Mouse (Mus musculus): ENCODE results near the gene Hoxb8. TPM values are rescaled to one million over a fixed set of nuclear protein-coding genes. Genes with fewer than 3 reads are reported as not detected.

The Hoxb8 gene
- polyA plus RNA-seq, 1 experiment from 2014 or later = not detected

DNA sequence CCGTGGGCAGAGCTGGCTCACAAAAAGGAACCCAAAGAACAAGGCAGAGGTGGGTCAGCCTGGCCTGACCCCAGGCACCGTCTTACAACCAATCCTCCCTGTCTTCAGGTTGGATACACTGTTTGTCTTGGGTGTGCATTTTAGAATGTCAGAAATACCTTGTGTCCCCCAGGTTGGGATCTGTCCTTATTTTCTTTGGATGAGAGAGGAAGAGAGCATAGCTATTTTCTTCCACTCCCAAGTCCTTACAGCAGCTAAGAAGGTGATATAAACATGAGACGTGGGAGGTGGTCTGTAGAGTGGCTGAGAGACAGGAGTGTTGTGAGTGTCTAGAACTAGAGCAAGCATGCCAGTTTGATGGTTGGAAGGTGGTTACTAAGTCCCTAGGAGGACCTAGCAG, 15.7 kb downstream of the Hoxb8 start:
- 4% methylated on average over 3 of the region's 3 CpGs for WGBS
- ATAC-seq (ENCODE audit: insufficient number of reproducible peaks, low FRiP score, low TSS enrichment, low read depth) = no peak

DNA sequence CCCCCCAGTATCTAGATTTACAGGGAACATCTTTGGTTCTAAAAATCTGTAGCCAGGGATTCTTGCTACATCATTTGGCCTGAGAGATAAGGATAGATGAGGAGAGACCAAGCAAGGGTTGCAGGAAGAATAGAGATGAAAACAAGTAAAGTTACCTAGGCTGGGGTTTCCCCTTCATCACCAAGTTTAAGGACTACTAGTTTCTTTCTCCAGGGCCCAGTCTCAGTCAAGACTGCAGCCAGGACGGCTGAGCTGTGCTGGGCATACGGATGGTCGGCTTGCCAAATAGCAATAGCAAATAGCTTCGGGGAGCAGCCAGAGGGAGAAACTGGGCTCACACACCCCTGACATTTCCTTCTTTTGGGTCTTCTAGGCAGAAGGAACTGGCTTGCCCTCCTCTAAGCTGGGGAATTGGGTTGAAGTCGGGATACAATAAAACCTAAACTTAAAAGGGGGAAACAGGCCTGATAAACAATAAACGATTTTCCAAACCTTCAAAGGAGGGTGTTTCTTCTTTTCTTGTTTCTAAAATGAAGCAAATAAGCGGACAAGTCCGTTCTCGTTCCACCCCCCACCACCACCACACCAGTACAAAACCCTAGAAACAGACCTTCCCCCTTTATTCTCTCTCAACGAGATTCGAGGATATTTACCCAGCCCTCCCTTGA, 16.4 kb downstream of the Hoxb8 start:
- no peak overlapping the region for H3K4me3 ChIP-seq (replicated peaks)
- 1% methylated on average over 11 of the region's 11 CpGs for WGBS
- ATAC-seq (ENCODE audit: insufficient number of reproducible peaks, low FRiP score, low TSS enrichment, low read depth) = no peak
- H3K4me2 ChIP-seq (replicated peaks) = no peak overlapping the region
- peaks cover 100% of the 10 kb centered on the region for H3K27me3 ChIP-seq
- H3K4me1 ChIP-seq = peaks cover 14% of the 10 kb centered on the region; the same call in 1 of the 2 replicates
- no peak overlapping the region for H3K27ac ChIP-seq (replicated peaks)
- no peak overlapping the region for H3K9ac ChIP-seq
- H3K36me3 ChIP-seq = no peaks in the 10 kb centered on the region
- H3K9me3 ChIP-seq (replicated peaks) = no peaks in the 10 kb centered on the region

More for the DNA sequence above, 15.7 kb downstream of the Hoxb8 start:
- no peaks in the 10 kb centered on the region for H3K36me3 ChIP-seq
- no peak overlapping the region for H3K4me3 ChIP-seq (replicated peaks)
- no peaks in the 10 kb centered on the region for H3K9me3 ChIP-seq (replicated peaks)
- peaks cover 14% of the 10 kb centered on the region; the same call in 1 of the 2 replicates for H3K4me1 ChIP-seq
- H3K9ac ChIP-seq = no peak overlapping the region
- H3K27me3 ChIP-seq = peaks cover 100% of the 10 kb centered on the region
- H3K27ac ChIP-seq (replicated peaks) = no peak overlapping the region
- H3K4me2 ChIP-seq (replicated peaks) = no peak overlapping the region

DNA sequence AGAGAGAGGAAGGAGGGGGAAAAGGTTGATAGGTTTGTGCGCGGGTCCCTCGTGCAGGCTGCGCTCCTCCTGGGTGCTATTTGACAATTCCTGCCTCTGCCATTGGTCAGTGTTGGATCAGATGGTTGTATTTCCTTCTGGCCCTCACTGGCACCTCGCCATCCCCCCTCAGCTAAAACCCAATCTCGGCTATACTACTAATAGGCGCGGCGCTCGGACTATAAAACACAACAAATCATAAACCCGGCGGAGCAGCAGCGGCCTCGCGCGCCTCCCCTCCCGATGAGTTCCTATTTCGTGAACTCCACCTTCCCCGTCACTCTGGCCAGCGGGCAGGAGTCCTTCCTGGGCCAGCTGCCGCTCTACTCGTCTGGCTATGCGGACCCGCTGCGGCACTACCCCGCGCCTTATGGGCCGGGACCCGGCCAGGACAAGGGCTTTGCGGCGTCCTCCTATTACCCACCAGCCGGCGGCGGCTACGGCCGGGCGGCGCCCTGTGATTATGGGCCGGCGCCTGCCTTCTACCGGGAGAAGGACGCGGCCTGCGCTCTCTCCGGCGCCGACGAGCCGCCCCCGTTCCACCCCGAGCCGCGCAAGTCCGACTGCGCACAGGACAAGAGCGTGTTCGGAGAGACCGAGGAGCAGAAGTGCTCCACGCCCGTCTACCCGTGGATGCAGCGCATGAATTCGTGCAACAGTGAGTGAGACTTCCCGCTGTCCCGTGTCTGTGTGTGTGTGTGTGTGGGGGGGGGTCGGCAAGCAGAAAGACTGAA, 17.4 kb downstream of the Hoxb8 start:
- Histone ChIP-seq H3K9me3 (replicated peaks) (no peaks in the 10 kb centered on the region), H3K27me3 (peaks cover 100% of the 10 kb centered on the region), H3K4me1 (peaks cover 23% of the 10 kb centered on the region; the same call in 1 of the 2 replicates), H3K4me3 (replicated peaks) (peak overlapping the region; percentile 25), H3K36me3 (no peaks in the 10 kb centered on the region), H3K9ac (no peak overlapping the region), H3K27ac (replicated peaks) (no peak overlapping the region), H3K4me2 (replicated peaks) (peak overlapping the region; percentile 31; the same call in 1 of the 2 replicates)
- ATAC-seq (ENCODE audit: insufficient number of reproducible peaks, low FRiP score, low TSS enrichment, low read depth) = no peak
- 1% methylated on average over 66 of the region's 66 CpGs for WGBS

DNA sequence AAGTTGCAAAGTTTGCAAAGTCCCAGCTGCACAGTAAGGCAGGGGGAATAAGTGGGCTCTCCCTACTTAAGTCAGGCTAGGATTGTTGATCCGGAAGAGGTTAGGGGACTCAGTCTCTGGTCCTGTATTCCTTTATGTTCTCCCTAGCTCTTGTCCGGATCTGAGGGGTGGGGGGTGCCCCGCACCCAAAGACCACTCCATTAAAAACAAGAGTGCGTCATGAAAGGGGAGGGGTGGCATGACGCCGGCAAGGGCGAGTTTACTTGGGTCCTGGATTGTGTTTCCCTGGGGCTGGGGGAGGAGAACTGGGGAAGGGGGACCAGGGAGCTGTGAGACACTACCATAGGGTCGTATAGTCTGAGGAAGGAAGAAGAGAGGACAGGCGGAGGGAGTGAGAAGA, 18.1 kb downstream of the Hoxb8 start:
- no peak overlapping the region for H3K4me2 ChIP-seq (replicated peaks)
- peaks cover 23% of the 10 kb centered on the region; the same call in 1 of the 2 replicates for H3K4me1 ChIP-seq
- H3K27ac ChIP-seq (replicated peaks) = no peak overlapping the region
- no peak overlapping the region for H3K9ac ChIP-seq
- no peak overlapping the region for H3K4me3 ChIP-seq (replicated peaks)
- H3K9me3 ChIP-seq (replicated peaks) = no peaks in the 10 kb centered on the region
- no peak for ATAC-seq (ENCODE audit: insufficient number of reproducible peaks, low FRiP score, low TSS enrichment, low read depth)
- no peaks in the 10 kb centered on the region for H3K36me3 ChIP-seq
- whole genome bisulfite sequencing = under 1% methylated on average over 9 of the region's 9 CpGs
- peaks cover 100% of the 10 kb centered on the region for H3K27me3 ChIP-seq

DNA sequence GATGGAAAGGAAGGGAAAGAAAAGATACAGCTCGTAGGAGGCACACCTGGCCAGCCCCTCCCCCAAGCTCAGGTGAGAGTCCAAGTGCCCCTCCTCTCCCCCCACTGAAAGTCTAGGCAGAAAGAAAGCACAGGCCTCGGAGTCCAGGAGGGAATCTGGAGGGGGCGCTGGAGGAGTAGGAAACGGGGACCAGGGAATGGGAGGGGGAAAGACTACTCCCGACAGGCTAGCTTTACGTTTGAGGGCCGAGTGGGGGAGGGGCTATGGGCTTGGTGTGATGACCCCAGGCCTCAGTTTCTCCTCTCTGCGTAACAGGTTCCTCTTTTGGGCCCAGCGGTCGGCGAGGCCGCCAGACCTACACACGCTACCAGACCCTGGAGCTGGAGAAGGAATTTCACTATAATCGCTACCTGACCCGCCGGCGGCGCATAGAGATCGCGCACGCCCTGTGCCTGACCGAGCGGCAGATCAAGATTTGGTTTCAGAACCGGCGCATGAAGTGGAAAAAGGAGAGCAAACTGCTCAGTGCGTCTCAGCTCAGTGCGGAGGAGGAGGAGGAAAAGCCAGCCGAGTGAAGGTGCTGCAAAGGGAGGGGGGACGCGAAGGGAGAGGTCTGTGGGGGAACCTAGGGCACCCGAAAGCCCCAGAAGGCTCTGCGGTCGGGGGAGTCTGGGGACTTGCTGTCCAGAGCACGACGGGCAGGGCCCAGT, 18.8 kb downstream of the Hoxb8 start:
- H3K36me3 ChIP-seq = no peaks in the 10 kb centered on the region
- H3K27ac ChIP-seq (replicated peaks) = no peak overlapping the region
- H3K9ac ChIP-seq = no peak overlapping the region
- no peak for ATAC-seq (ENCODE audit: insufficient number of reproducible peaks, low FRiP score, low TSS enrichment, low read depth)
- no peaks in the 10 kb centered on the region for H3K9me3 ChIP-seq (replicated peaks)
- H3K27me3 ChIP-seq = peaks cover 100% of the 10 kb centered on the region
- H3K4me3 ChIP-seq (replicated peaks) = no peak overlapping the region
- WGBS = under 1% methylated on average over 34 of the region's 35 CpGs
- H3K4me2 ChIP-seq (replicated peaks) = no peak overlapping the region
- peaks cover 21% of the 10 kb centered on the region; the same call in 1 of the 2 replicates for H3K4me1 ChIP-seq

DNA sequence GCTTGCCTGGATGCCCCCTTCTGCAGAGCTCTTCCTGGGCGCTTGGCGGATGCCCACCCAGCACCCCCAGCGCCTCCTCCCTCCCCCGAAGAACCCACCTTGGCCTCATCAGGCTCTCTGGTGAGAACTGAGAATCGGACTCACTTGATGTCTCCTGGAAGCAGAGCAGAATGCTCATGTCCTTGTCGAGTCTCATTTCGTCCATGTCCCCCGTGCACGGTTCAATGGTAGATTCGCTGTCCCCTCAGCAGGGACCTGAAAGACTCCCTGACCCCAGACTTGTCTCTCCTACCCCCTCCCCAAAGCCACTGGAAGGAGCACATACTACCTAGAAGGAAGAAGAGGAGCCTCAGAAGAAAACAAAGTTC, 19.3 kb downstream of the Hoxb8 start:
- 7% methylated on average over 10 of the region's 10 CpGs for WGBS
- Histone ChIP-seq H3K36me3 (no peaks in the 10 kb centered on the region), H3K4me2 (replicated peaks) (no peak overlapping the region), H3K9ac (no peak overlapping the region), H3K4me3 (replicated peaks) (no peak overlapping the region), H3K4me1 (peaks cover 21% of the 10 kb centered on the region; the same call in 1 of the 2 replicates), H3K27ac (replicated peaks) (no peak overlapping the region), H3K9me3 (replicated peaks) (no peaks in the 10 kb centered on the region), H3K27me3 (peaks cover 100% of the 10 kb centered on the region)
- ATAC-seq (ENCODE audit: insufficient number of reproducible peaks, low FRiP score, low TSS enrichment, low read depth) = no peak

DNA sequence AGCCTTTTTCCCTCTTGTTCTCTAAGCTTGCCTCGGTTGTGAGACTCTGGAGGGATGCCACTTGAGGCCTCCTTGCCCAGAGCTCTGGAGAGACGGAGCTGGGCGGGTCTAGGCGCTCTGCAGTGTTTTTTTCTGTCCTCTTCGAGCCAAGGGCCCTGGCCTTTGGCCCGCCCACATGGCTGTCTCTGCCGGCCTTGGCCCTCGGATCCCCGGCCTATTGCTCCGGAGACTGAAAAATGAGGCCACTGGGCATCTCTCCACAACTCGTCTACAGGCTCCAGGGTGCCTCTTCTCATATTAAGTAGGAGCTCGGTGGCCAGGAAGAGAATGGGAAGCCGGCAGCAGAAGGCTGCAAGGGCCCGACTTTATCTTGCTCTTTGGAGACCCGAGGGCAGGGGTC, 20.1 kb downstream of the Hoxb8 start:
- Histone ChIP-seq H3K27me3 (peaks cover 100% of the 10 kb centered on the region), H3K4me2 (replicated peaks) (no peak overlapping the region), H3K36me3 (no peaks in the 10 kb centered on the region), H3K9me3 (replicated peaks) (no peaks in the 10 kb centered on the region), H3K4me1 (peaks cover 21% of the 10 kb centered on the region; the same call in 1 of the 2 replicates), H3K27ac (replicated peaks) (no peak overlapping the region), H3K4me3 (replicated peaks) (no peak overlapping the region), H3K9ac (no peak overlapping the region)
- WGBS = 2% methylated on average over 15 of the region's 15 CpGs
- no peak for ATAC-seq (ENCODE audit: insufficient number of reproducible peaks, low FRiP score, low TSS enrichment, low read depth)

DNA sequence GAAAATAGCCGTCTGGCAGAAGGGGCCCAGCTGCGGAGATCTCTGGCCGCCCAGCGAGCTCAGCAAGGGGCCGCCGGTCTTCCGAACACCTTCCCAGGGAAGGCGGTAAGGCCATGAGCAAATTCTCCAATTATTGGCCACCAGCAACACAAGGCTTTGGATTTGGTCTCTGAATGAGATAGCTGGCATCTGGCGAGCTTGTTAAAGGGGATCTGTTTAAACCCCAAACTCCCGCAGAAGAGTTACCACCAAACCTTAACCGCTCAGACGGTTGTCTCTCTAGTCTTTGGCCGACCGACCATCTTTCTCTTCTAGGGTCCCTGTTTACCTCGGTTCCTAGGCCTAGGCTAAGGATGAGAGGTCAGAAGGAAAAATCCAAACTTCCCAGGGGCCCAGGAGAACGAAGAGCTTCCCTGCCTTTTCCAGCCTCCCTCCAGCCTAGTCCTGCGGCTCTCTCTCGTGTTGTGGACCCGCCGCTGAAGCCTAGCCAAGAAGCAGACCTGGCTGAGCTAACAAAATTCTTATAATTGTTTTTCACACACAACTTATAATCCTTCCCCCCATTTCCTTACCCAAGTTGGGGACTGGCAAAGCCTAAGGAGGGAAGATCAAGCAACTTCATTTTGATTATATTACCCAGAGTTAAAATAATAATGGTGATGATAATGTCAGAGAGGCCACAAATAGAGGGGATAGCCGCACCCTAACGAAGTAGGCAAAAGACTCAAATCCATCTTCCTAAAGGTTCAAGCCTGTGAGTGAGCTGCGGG, 20.9 kb downstream of the Hoxb8 start:
- H3K9ac ChIP-seq = no peak overlapping the region
- no peak overlapping the region for H3K4me2 ChIP-seq (replicated peaks)
- no peak overlapping the region for H3K27ac ChIP-seq (replicated peaks)
- H3K4me1 ChIP-seq = peaks cover 21% of the 10 kb centered on the region; the same call in 1 of the 2 replicates
- H3K27me3 ChIP-seq = peaks cover 100% of the 10 kb centered on the region
- ATAC-seq (ENCODE audit: insufficient number of reproducible peaks, low FRiP score, low TSS enrichment, low read depth) = no peak
- no peak overlapping the region for H3K4me3 ChIP-seq (replicated peaks)
- 5% methylated on average over 23 of the region's 23 CpGs for WGBS
- H3K9me3 ChIP-seq (replicated peaks) = no peaks in the 10 kb centered on the region
- H3K36me3 ChIP-seq = no peaks in the 10 kb centered on the region

DNA sequence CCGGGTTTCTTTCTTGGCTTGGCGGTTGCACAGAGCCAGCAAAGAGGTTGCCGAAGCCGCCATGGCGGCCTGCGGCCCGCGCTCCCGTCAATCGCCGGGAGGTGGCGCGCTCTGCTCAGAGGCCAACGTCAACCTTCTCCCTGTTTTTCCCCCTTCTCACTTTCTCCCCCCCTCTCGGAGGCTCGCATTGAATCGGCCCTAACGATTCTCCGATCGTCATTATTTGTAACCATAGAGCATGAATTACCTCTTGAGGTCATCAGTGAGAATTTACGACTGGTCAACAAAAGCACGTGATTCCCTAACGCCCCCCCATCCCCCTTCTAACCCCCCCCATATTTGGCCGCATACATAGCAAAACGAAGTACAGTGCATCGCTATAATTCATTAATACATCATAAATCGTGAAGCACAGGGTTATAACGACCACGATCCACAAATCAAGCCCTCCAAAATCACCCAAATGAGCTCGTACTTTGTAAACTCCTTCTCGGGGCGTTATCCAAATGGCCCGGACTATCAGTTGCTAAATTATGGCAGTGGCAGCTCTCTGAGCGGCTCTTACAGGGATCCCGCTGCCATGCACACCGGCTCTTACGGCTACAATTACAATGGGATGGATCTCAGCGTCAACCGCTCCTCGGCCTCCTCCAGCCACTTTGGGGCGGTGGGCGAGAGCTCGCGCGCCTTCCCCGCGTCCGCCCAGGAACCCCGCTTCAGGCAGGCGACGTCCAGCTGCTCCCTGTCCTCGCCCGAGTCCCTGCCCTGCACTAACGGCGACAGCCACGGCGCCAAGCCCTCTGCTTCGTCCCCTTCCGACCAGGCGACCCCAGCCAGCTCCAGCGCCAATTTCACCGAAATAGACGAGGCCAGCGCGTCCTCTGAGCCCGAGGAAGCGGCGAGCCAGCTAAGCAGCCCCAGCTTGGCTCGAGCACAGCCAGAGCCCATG, 21.7 kb downstream of the Hoxb8 start, which contains the start of gene Hoxb5:
Gene Hoxb5, plus strand, starts transcription at position 186 of the 949 bp plus-strand sequence.
- no peak within 1 kb of the TSS for H3K9ac ChIP-seq
- peaks cover 100% of the 10 kb centered on the region for H3K27me3 ChIP-seq
- no peaks in the 10 kb centered on the region for H3K9me3 ChIP-seq (replicated peaks)
- H3K4me1 ChIP-seq = peaks cover 21% of the 10 kb centered on the region; the same call in 1 of the 2 replicates
- no peak for ATAC-seq (ENCODE audit: insufficient number of reproducible peaks, low FRiP score, low TSS enrichment, low read depth)
- H3K4me2 ChIP-seq (replicated peaks) = peak within 1 kb of the TSS; percentile 19; the same call in 1 of the 2 replicates
- WGBS = 1% methylated on average over 68 of the region's 69 CpGs
- H3K36me3 ChIP-seq = no peaks in the 10 kb centered on the region
- H3K4me3 ChIP-seq (replicated peaks) = no peak within 1 kb of the TSS; the same call in 1 of the 2 replicates
- no peak within 1 kb of the TSS for H3K27ac ChIP-seq (replicated peaks)
